Mouse (Mus musculus) T-cell, adult 2 months (primary cell): ENCODE measurements around the gene Lhcgr.

ENCODE experiments used
- DNase-seq: peaks from one replicate; pipeline ENCODE4 v3.0.0; 2022; ENCODE audit warnings: low spot score

Lhcgr gene

GRCm38 (mm10) chr17:88703112-88703511, 88.7 kb downstream of the Lhcgr start:
- no peak for DNase-seq

- DNase-seq: no peak
Measured at GRCm38 (mm10) chr17:88702345-88702744, 89.4 kb downstream of the Lhcgr start.

- no peak for DNase-seq
Measured at GRCm38 (mm10) chr17:88700901-88701300, 90.9 kb downstream of the Lhcgr start.

GRCm38 (mm10) chr17:88696656-88697333, 95.0 kb downstream of the Lhcgr start:
- no peak for DNase-seq

- DNase-seq: no peak
Measured at GRCm38 (mm10) chr17:88688226-88688625, 103.6 kb downstream of the Lhcgr start.

GRCm38 (mm10) chr17:88675310-88676309, 116.2 kb downstream of the Lhcgr start:
- DNase-seq: no peak

GRCm38 (mm10) chr17:88670800-88671199, 121.0 kb downstream of the Lhcgr start:
- no peak for DNase-seq

GRCm38 (mm10) chr17:88669921-88670320, 121.9 kb downstream of the Lhcgr start:
- no peak for DNase-seq

- DNase-seq: peak; percentile 57
Measured at GRCm38 (mm10) chr17:88668452-88668851, 123.3 kb downstream of the Lhcgr start, which contains the start of gene Gtf2a1l. Gene Gtf2a1l, plus strand, starts transcription at chr17:88668660.
